Mouse (Mus musculus) olfactory bulb, adult 2 months (tissue): ENCODE measurements around the gene Ppp1r13l.

Experiments
- CTCF ChIP-seq: fragments of 200-500 bp; IDR thresholded peaks from 2 replicates; pipeline ENCODE4 v1.5.1; 2012; ENCODE audit warnings: low read depth, mild to moderate bottlenecking, low read length, moderate library complexity; ENCODE audit not compliant: insufficient read depth
- POLR2A ChIP-seq: fragments of 200-500 bp; IDR thresholded peaks from 2 replicates; pipeline ENCODE4 v1.6.1; 2012; ENCODE audit warnings: mild to moderate bottlenecking, low read depth, low read length, moderate library complexity; ENCODE audit not compliant: insufficient read depth

DNA sequence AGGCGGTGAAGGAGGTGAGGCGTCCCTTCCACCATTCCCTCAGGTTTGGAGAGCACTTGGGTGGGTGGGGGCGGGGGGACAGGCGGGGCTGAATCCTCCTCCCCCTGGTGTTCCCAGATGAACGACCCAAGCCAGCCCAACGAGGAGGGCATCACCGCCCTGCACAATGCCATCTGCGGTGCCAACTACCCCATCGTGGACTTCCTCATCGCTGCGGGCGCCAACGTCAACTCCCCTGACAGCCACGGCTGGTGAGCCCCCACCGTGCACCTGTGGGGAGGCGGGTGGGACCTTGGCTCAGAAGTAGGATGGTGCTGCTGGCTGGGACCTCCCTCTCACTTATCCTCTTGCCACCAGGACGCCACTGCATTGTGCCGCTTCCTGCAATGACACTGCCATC lies 15.8 kb downstream of the Ppp1r13l start:
- TF ChIP-seq CTCF (no peak), POLR2A (no peak)
